Mouse (Mus musculus) MEL (cell line): ENCODE measurements at regions not wholly inside any gene's neighbourhood (a gene's known extent, or its start where the extent isn't known, plus 50 kb on each side); places are given as distances from the start of the nearest gene placed in this dataset.

Source experiments
- CTCF ChIP-seq, 3 experiments: IDR thresholded peaks in 2 of 3; conservative IDR thresholded peaks in 1 of 3; 2 replicates each; pipeline ENCODE4 v1.5.1; 2011 to 2012; ENCODE audit warnings: low read length in 3 of 3, low read depth in 2 of 3, mild to moderate bottlenecking in 2 of 3, improper control_type of control experiment in 1 of 3, inconsistent platforms in 1 of 3, mixed read lengths in 1 of 3, moderate library complexity in 1 of 3; ENCODE audit not compliant: control insufficient read depth in 1 of 3, insufficient read depth in 1 of 3, poor library complexity in 1 of 3, severe bottlenecking in 1 of 3
- EP300 ChIP-seq, 2 experiments: IDR thresholded peaks; 2 replicates each; pipeline ENCODE4 v1.6.1; 2011; ENCODE audit warnings: improper control_type of control experiment in 2 of 2, low read length in 2 of 2, low read depth in 1 of 2, mild to moderate bottlenecking in 1 of 2
- ETS1 ChIP-seq: IDR thresholded peaks from 2 replicates; pipeline ENCODE4 v1.6.1; 2012; ENCODE audit warnings: low read depth, mild to moderate bottlenecking, inconsistent platforms, low read length, improper control_type of control experiment, moderate library complexity
- GABPA ChIP-seq: IDR thresholded peaks from 2 replicates; pipeline ENCODE4 v1.6.1; 2012; ENCODE audit warnings: low read depth, mild to moderate bottlenecking, inconsistent platforms, low read length, improper control_type of control experiment, moderate library complexity
- POLR2A ChIP-seq, 2 experiments: IDR thresholded peaks; 2 replicates each; pipeline ENCODE4 v1.6.1; 2011 to 2012; ENCODE audit warnings: low read length in 2 of 2, mild to moderate bottlenecking in 2 of 2, control low read depth in 1 of 2, improper control_type of control experiment in 1 of 2, low read depth in 1 of 2, moderate library complexity in 1 of 2; ENCODE audit not compliant: control insufficient read depth in 1 of 2, insufficient read depth in 1 of 2, poor library complexity in 1 of 2
- SMC3 ChIP-seq: IDR thresholded peaks from 2 replicates; pipeline ENCODE4 v1.6.1; 2011; ENCODE audit warnings: low read depth, low read length, improper control_type of control experiment
- TBP ChIP-seq: IDR thresholded peaks from 2 replicates; pipeline ENCODE4 v1.8.0; 2011; ENCODE audit warnings: low read depth, low read length, improper control_type of control experiment
- USF2 ChIP-seq, 2 experiments: IDR thresholded peaks; 2 replicates each; pipeline ENCODE4 v1.6.1; 2011 to 2012; ENCODE audit warnings: improper control_type of control experiment in 2 of 2, low read length in 2 of 2, borderline replicate concordance in 1 of 2, inconsistent platforms in 1 of 2, low read depth in 1 of 2, mild to moderate bottlenecking in 1 of 2; ENCODE audit not compliant: insufficient read depth in 1 of 2

- TF ChIP-seq USF2 (IDR thresholded peaks at IDR 0.05; ENCODE audit: borderline replicate concordance in 1 of 2, insufficient read depth in 1 of 2, low read depth in 1 of 2, low read length in 2 of 2) (no peak), CTCF (IDR thresholded peaks at IDR 0.05 in 2 of 3, conservative IDR thresholded peaks at IDR 0.05 in 1 of 3; ENCODE audit: control insufficient read depth in 1 of 3, insufficient read depth in 1 of 3, low read depth in 2 of 3, low read length in 3 of 3, poor library complexity in 1 of 3, severe bottlenecking in 1 of 3) (no peak), SMC3 (no peak), POLR2A (IDR thresholded peaks at IDR 0.05; ENCODE audit: control insufficient read depth in 1 of 2, insufficient read depth in 1 of 2, low read depth in 1 of 2, low read length in 2 of 2, poor library complexity in 1 of 2) (no peak), TBP (no peak), EP300 (IDR thresholded peaks at IDR 0.05; ENCODE audit: low read depth in 1 of 2, low read length in 2 of 2) (no peak), ETS1 (no peak), GABPA (no peak)
These were observed 481.7 kb downstream of the Plcl1 start for GRCm38 (mm10) chr1:55887386-55887785.
